ENCODE assay signal across 26 mouse cellular contexts in genomic region chr16:26634800-26635199, GRCm38 (mm10). TPM values are rescaled to one million over a fixed set of nuclear protein-coding genes. Genes with fewer than 3 reads are reported as not detected.
A peak's percentile ranks its signal among the peaks of the same experiment; 100 is the strongest.
DNase-seq lines count a peak whose midpoint lies in the region; ATAC-seq and TF ChIP-seq lines count a peak whose summit lies in the region.
"Had no signal": no experiment of that assay in that cellular context is flagged by ENCODE, and none has a peak within 500 bp of the region (broad histone marks: within the 10 kb centered on the region; RNA-seq: fewer than 3 reads in every experiment).

No protein-coding gene starts in this region.

- no peak overlapping the region for H3K4me3 ChIP-seq in forebrain, postnatal 0 days (ENCODE audit: low read depth, low read length)
- no peak overlapping the region for H3K4me3 ChIP-seq in forebrain, embryonic 10.5 days
- H3K4me3 ChIP-seq in layer of hippocampus, adult 2 months = no peak overlapping the region
- H3K4me3 ChIP-seq: embryonic facial prominence, embryonic 12.5 days; embryonic facial prominence, embryonic 15.5 days; forebrain, embryonic 12.5 days; forebrain, embryonic 15.5 days; heart, embryonic 12.5 days; heart, embryonic 15.5 days had no signal

- no peak overlapping the region for H3K4me2 ChIP-seq in forebrain, postnatal 0 days (ENCODE audit: low read depth)
- H3K4me2 ChIP-seq: embryonic facial prominence, embryonic 12.5 days; embryonic facial prominence, embryonic 15.5 days; forebrain, embryonic 12.5 days; forebrain, embryonic 15.5 days; heart, embryonic 12.5 days; heart, embryonic 15.5 days; hindbrain, embryonic 14.5 days had no signal

- H3K4me1 ChIP-seq in forebrain, postnatal 0 days (ENCODE audit: insufficient read depth) = no peaks in the 10 kb centered on the region
- no peaks in the 10 kb centered on the region for H3K4me1 ChIP-seq in forebrain, embryonic 10.5 days
- H3K4me1 ChIP-seq: embryonic facial prominence, embryonic 12.5 days; embryonic facial prominence, embryonic 15.5 days; forebrain, embryonic 12.5 days; forebrain, embryonic 15.5 days; heart, embryonic 12.5 days; heart, embryonic 15.5 days had no signal

- no peaks in the 10 kb centered on the region for H3K9me3 ChIP-seq in forebrain, postnatal 0 days (ENCODE audit: low read length)
- no peaks in the 10 kb centered on the region for H3K9me3 ChIP-seq in forebrain, embryonic 10.5 days
- H3K9me3 ChIP-seq: embryonic facial prominence, embryonic 12.5 days; embryonic facial prominence, embryonic 15.5 days; forebrain, embryonic 12.5 days; forebrain, embryonic 15.5 days; heart, embryonic 12.5 days; heart, embryonic 15.5 days had no signal

- peak; percentile 21 for DNase-seq in forebrain, postnatal 0 days
- no peak for DNase-seq in forebrain, embryonic 10.5 days (ENCODE audit: extremely low spot score, low spot score)
- DNase-seq in layer of hippocampus, adult 2 months (ENCODE audit: low spot score in 2 of 2) = peak; percentile 29 to 30
- no peak for DNase-seq in layer of hippocampus, postnatal 25 days (ENCODE audit: extremely low spot score in 1 of 2, low spot score in 1 of 2)
- DNase-seq in left cerebral cortex, postnatal 14 days (ENCODE audit: low spot score in 2 of 2) = peak; percentile 17 to 46
- no peak for DNase-seq in left cerebral cortex, postnatal 4 days
- DNase-seq in brain, adult 2 months (ENCODE audit: low read depth, low spot score) = peak; percentile 64
- DNase-seq: adrenal gland, postnatal 10 days; adrenal gland, postnatal 36 days; cerebellum, adult 11 months; cerebellum, adult 2 months; cerebellum, adult 9-11 months; cerebellum, postnatal 25 days; gastrocnemius, postnatal 25 days; heart, adult 18-20 months; heart, postnatal 10 days; heart, postnatal 4 days had no signal

- no peaks in the 10 kb centered on the region for H3K27me3 ChIP-seq in forebrain, postnatal 0 days (ENCODE audit: insufficient read depth, low read length)
- no peaks in the 10 kb centered on the region for H3K27me3 ChIP-seq in forebrain, embryonic 10.5 days (ENCODE audit: poor library complexity, severe bottlenecking)
- H3K27me3 ChIP-seq: embryonic facial prominence, embryonic 12.5 days; embryonic facial prominence, embryonic 15.5 days; forebrain, embryonic 12.5 days; forebrain, embryonic 15.5 days; heart, embryonic 12.5 days; heart, embryonic 15.5 days had no signal

- no peak for ATAC-seq in forebrain, postnatal 0 days
- ATAC-seq in activated CD4-positive, CD25-positive, alpha-beta regulatory T cell, adult 4 months = no peak
- ATAC-seq: forebrain, embryonic 15.5 days; hindbrain, postnatal 0 days had no signal

- H3K27ac ChIP-seq in forebrain, postnatal 0 days (ENCODE audit: low read depth, low read length) = no peak overlapping the region
- no peak overlapping the region for H3K27ac ChIP-seq in forebrain, embryonic 10.5 days
- H3K27ac ChIP-seq in layer of hippocampus, adult 2 months = peak overlapping the region; percentile 76
- H3K27ac ChIP-seq: embryonic facial prominence, embryonic 12.5 days; embryonic facial prominence, embryonic 15.5 days; forebrain, embryonic 12.5 days; forebrain, embryonic 15.5 days; heart, embryonic 15.5 days; hindbrain, embryonic 14.5 days; hindbrain, postnatal 0 days had no signal

- WGBS in forebrain, postnatal 0 days = 41% methylated on average over 2 of the region's 2 CpGs
- WGBS in forebrain, embryonic 10.5 days = 76% methylated on average over 2 of the region's 2 CpGs

- H3K9ac ChIP-seq in forebrain, postnatal 0 days = no peak overlapping the region
- H3K9ac ChIP-seq: embryonic facial prominence, embryonic 12.5 days; embryonic facial prominence, embryonic 15.5 days; forebrain, embryonic 12.5 days; forebrain, embryonic 15.5 days; heart, embryonic 12.5 days; heart, embryonic 15.5 days; hindbrain, embryonic 14.5 days had no signal

- intact Hi-C loops in left cerebral cortex, postnatal 14 days (cut with DNase I) = loop anchor here (5.0 kb wide), 1 partner anchor 143 kb away; no protein-coding TSS in a partner anchor
- intact Hi-C loops in left cerebral cortex, postnatal 4 days (cut with DNase I) = no loop called here

- H3K36me3 ChIP-seq in forebrain, postnatal 0 days (ENCODE audit: insufficient read depth) = no peaks in the 10 kb centered on the region
- no peaks in the 10 kb centered on the region for H3K36me3 ChIP-seq in forebrain, embryonic 10.5 days (replicated peaks)
- H3K36me3 ChIP-seq: embryonic facial prominence, embryonic 12.5 days; embryonic facial prominence, embryonic 15.5 days; forebrain, embryonic 12.5 days; forebrain, embryonic 15.5 days; heart, embryonic 12.5 days; heart, embryonic 15.5 days had no signal

- no peak for TF ChIP-seq CTCF in forebrain, postnatal 0 days (IDR thresholded peaks at IDR 0.05; ENCODE audit: low read depth)
- no peak for TF ChIP-seq CTCF in layer of hippocampus, adult 2 months (conservative IDR thresholded peaks at IDR 0.05)

RNA-seq across cellular contexts. Expression of gene Il1rap, which starts 53.3 kb away (rescaled TPM):
- 8.9 and 9.3 TPM in 2 replicates for total RNA-seq in forebrain, postnatal 0 days (2014; rRNA removed)
- polyA plus RNA-seq in forebrain, postnatal 0 days (2015; fragmentation: Nextera tagmentation; extraction: Ambion mirVana) = 4.7 and 5.2 TPM in 2 replicates
- 2.4 and 3.1 TPM in 2 replicates for polyA plus RNA-seq in forebrain, embryonic 10.5 days (2016; fragmentation: Nextera tagmentation; extraction: Ambion mirVana)
- 10 to 100 TPM; 70.2 to 79.1 TPM for total RNA-seq in layer of hippocampus, adult 2 months (2021)
- 10 to 100 TPM; 63.8 to 78.6 TPM for total RNA-seq in layer of hippocampus, postnatal 25 days (2021)
- total RNA-seq in left cerebral cortex, postnatal 14 days (2021) = 10 to 100 TPM; 27.6 TPM
- 10 to 100 TPM; 13.8 to 14.7 TPM for total RNA-seq in left cerebral cortex, postnatal 4 days (2021)
- polyA plus RNA-seq in activated CD4-positive, CD25-positive, alpha-beta regulatory T cell, adult 4 months (2017; shearing (Covaris generic)) = 1 to 10 TPM; 8.4 to 8.8 TPM

Comparison
In these comparisons a context has a peak if more than half of its experiments do, and no peak if none do; other contexts are left out.
1. DNase-seq: peak in forebrain, postnatal 0 days (single experiment), layer of hippocampus, adult 2 months (2 of 2), left cerebral cortex, postnatal 14 days (2 of 2) and brain, adult 2 months (single experiment); none in forebrain, embryonic 10.5 days (single experiment), layer of hippocampus, postnatal 25 days (0 of 2) and left cerebral cortex, postnatal 4 days (single experiment).